Mouse (Mus musculus): ENCODE results near the gene Qrich2.
"Not testable (repeated sequence)": the region's sequence is repeated elsewhere in the genome, so short reads cannot be mapped to it uniquely, and the experiment has no call there.

Gene Qrich2

GRCm38 (mm10) chr11:116412028-116412827 lies 53.8 kb downstream of the Qrich2 start:
- DNase-seq (ENCODE audit: low spot score) = no peak

DNA sequence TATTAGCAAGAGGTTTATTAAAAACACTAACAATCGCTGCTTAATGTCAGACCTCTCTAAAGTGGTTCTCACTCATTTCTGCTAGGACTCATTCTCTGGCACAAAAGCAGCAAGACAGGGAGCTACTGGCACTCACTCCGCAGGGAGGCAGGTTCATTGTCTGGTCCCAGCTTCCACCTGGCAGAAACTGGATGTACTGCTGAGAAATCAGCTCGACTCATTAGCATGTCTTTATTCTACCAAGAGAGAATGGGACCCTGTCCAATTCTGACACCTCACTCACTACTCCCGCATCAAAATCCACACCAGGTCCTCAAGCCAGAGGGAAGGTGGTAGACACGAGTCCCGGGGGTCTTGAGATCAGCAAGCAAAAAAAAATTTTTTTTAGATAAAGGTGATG lies 54.5 kb downstream of the Qrich2 start:
- DNase-seq (ENCODE audit: low spot score) = no peak

DNA sequence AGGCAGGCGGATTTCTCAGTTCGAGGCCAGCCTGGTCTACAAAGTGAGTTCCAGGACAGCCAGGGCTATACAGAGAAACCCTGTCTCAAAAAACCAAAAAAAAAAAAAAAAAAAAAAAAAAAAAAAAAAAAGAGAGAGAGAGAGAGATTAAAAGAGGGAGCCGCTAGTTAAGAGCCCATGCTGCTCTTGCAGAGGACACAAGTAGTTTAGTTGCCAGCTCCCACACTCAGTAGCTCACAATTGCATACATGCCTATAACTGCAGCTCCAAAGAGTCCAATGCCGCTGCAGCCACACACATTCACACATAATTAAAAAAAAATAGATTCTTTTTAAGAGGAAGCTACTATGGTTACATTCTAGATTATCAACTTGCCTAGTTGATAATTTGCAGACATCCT lies 55.6 kb downstream of the Qrich2 start:
- not testable (repeated sequence) for DNase-seq (ENCODE audit: low spot score)

GRCm38 (mm10) chr11:116409008-116409407 lies 57.0 kb downstream of the Qrich2 start:
- DNase-seq (ENCODE audit: low spot score) = no peak

- no peak for DNase-seq (ENCODE audit: low spot score)
Measured at GRCm38 (mm10) chr11:116406231-116406728, 59.8 kb downstream of the Qrich2 start.

DNA sequence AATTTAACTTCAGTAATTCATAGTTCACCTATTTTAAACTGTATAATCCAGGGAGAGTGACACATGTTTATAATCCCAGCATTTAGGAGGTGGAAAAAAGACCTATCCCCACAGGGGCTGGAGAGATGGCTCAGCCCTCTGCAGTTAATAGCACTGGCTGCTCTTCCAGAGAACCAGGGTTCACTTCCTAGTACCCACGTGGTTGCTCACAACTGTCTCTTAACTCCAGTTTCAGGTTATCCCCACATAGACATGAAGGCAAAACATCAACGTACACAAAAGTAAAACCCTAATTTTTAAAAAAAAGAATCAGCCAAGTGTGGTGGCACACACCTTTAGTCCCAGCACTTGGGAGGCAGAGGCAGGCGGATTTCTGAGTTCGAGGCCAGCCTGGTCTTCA lies 60.4 kb downstream of the Qrich2 start:
- no peak for DNase-seq (ENCODE audit: low spot score)

DNA sequence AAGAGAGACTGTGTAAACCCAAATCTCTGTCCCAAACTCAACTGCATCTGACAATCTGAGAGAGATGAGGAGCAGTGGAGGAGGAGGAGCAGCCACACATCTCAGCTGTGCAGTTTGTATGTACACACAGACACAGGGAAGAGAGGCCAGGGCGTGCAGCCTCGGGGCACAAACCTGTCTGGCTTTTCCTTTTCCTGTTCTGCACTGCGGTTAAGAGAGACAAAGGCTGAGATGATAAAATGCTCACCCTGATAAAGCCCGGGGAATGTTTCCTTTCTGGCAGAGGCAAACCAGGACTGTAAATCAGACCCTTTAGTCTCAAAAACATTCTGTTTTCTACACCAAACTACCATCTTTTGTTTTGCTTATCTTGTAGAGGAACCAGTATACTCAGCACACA lies 65.5 kb downstream of the Qrich2 start:
- DNase-seq (ENCODE audit: low spot score) = no peak

DNA sequence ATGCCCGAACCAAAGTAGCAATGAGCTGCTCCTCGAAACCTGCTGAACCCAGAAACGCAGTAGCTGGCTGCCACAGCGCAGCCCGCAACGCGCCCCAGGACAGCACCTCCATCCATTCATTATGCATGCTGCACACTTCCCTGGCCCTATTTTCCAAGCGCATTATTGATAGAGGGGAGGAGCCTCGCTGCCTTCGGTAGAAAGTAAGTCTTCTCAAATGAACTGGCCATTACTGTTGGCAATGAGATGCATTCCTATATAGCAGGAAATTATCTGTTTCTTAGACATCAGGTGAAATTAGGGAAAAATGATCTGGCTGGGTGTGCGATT lies 67.7 kb downstream of the Qrich2 start:
- DNase-seq (ENCODE audit: low spot score) = no peak

DNA sequence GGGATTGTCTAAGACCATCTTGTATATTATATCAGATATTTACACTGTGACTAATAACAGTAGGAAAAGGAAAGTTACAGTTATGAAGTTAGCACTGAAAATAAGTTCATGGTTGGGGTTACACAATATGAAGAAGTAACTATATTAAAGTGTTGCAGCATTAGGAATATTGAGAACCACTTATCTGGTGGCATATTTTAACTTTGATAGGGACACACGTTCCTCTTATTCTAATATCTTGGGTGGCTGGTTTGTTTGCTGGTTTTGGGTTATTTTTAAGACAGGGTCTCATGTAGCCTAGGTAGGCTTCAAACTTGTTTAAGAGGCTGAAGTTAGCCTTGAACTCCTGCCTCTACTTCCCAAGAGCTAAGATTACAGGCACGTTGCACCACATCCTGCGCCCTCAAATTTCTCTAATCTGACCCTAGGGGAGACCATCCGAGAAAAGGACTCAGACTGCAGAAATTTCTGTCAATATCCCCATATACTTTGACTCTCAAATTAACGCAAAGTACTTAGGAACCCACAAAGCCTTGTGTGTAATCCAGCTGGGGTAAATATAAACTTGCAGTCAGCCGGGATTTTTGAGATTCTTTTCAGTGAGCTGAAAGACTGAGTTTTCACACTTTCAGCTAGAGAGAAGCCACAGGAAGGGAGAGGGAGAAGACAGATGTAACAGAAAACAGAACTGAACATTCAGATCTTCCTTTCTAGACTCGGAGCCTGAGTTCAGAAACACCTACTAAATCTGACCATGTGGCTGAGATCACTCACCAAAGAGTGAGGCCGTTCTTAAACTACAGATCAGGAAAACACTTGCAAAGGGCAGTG lies 68.3 kb downstream of the Qrich2 start:
- no peak for DNase-seq (ENCODE audit: low spot score)

- no peak for DNase-seq (ENCODE audit: low spot score)
Measured at GRCm38 (mm10) chr11:116396934-116397330, 69.1 kb downstream of the Qrich2 start.

DNA sequence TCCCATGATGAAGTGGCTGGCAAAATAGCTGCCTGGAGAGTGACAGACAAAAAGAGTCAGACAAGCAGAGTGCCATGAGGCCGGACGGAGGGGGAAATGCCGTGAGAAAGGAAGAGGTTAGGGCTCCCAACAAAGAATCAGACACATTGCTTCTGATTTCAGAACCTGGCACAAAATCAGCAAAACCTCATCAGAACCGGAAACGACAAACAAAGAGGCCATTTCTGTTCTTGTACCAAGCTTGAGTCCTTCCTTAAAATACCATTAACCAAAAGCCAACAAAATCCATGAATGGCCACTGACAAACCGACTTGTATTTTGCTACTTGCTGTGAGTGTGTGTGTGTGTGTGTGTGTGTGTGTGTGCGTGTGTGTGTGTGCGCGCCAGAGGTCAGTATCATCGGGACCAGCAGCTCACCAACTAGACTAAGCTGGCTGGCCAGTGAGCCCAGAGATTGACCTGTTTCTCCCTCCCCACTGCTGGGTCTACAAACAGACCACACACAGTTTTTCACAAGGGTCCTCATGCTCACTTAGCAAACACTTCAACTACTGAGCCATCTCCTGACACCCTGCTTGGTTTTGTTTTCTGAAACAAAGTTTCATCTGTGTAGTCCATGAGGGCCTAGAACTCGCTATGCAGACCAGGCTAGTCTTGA lies 69.6 kb downstream of the Qrich2 start:
- no peak for DNase-seq (ENCODE audit: low spot score)

GRCm38 (mm10) chr11:116394769-116395168 lies 71.3 kb downstream of the Qrich2 start:
- DNase-seq (ENCODE audit: low spot score) = no peak

All from c-Kit-positive CD71-positive TER-119-positive erythroid progenitor cells, embryonic 14.5 days (primary cell).